Mouse (Mus musculus): ENCODE results near the gene Brf1. TPM values are rescaled to one million over a fixed set of nuclear protein-coding genes. Genes with fewer than 3 reads are reported as not detected.

Brf1 gene
- 28.3 and 28.8 TPM in 2 replicates for polyA plus RNA-seq (2015; fragmentation: Nextera tagmentation; extraction: Ambion mirVana)

GRCm38 (mm10) chr12:113000294-113001132 lies at the start of gene Brf1:
Gene Brf1 (minus strand): TSS chr12:113000704.
- 0 out of 2 replicates have a peak, but pooled peaks cover 6% of the 10 kb centered on the region for H3K27me3 ChIP-seq
- under 1% methylated on average over 96 of the region's 96 CpGs for WGBS (ENCODE audit: insufficient replicate concordance)
- H3K4me3 ChIP-seq (replicated peaks): peak within 1 kb of the TSS; percentile 95
- H3K27ac ChIP-seq: peak within 1 kb of the TSS; percentile 98
- ATAC-seq (ENCODE audit: low read depth) (peak; percentile 94), DNase-seq (peak; percentile 98)
- H3K4me2 ChIP-seq: peak within 1 kb of the TSS; percentile 94
- no peaks in the 10 kb centered on the region for H3K9me3 ChIP-seq (replicated peaks)
- peaks cover 19% of the 10 kb centered on the region for H3K36me3 ChIP-seq
- peaks cover 42% of the 10 kb centered on the region for H3K4me1 ChIP-seq (replicated peaks)
- peak within 1 kb of the TSS; percentile 95 for H3K9ac ChIP-seq

GRCm38 (mm10) chr12:113049836-113050235 lies 49.3 kb upstream of the Brf1 start:
- no peak for DNase-seq
- no peak overlapping the region for H3K4me2 ChIP-seq
- no peak for ATAC-seq (ENCODE audit: low read depth)
- H3K27me3 ChIP-seq: no peaks in the 10 kb centered on the region
- no peak overlapping the region for H3K27ac ChIP-seq
- no peaks in the 10 kb centered on the region for H3K9me3 ChIP-seq (replicated peaks)
- no peak overlapping the region for H3K9ac ChIP-seq
- no peak overlapping the region for H3K4me3 ChIP-seq (replicated peaks)
- H3K36me3 ChIP-seq: peaks cover 81% of the 10 kb centered on the region
- H3K4me1 ChIP-seq (replicated peaks): peaks cover 5% of the 10 kb centered on the region
- 70% methylated on average over 9 of the region's 9 CpGs for WGBS (ENCODE audit: insufficient replicate concordance)

- ATAC-seq (ENCODE audit: low read depth) (no peak), DNase-seq (no peak)
- WGBS (ENCODE audit: insufficient replicate concordance): 81% methylated on average over 5 of the region's 5 CpGs
- Histone ChIP-seq H3K36me3 (peaks cover 72% of the 10 kb centered on the region), H3K9ac (no peak overlapping the region), H3K4me2 (no peak overlapping the region), H3K4me3 (replicated peaks) (no peak overlapping the region), H3K27me3 (no peaks in the 10 kb centered on the region), H3K9me3 (replicated peaks) (no peaks in the 10 kb centered on the region), H3K27ac (no peak overlapping the region), H3K4me1 (replicated peaks) (peaks cover 22% of the 10 kb centered on the region)
These were observed 47.6 kb upstream of the Brf1 start for GRCm38 (mm10) chr12:113048103-113048502.

- no peak overlapping the region for H3K4me3 ChIP-seq (replicated peaks)
- no peak overlapping the region for H3K27ac ChIP-seq
- H3K9me3 ChIP-seq (replicated peaks): no peaks in the 10 kb centered on the region
- WGBS (ENCODE audit: insufficient replicate concordance): 70% methylated on average over 15 of the region's 15 CpGs
- peaks cover 34% of the 10 kb centered on the region for H3K4me1 ChIP-seq (replicated peaks)
- no peaks in the 10 kb centered on the region for H3K27me3 ChIP-seq
- H3K4me2 ChIP-seq: no peak overlapping the region
- no peak overlapping the region for H3K9ac ChIP-seq
- no peak for DNase-seq
- H3K36me3 ChIP-seq: peaks cover 60% of the 10 kb centered on the region
- no peak for ATAC-seq (ENCODE audit: low read depth)
These were observed 46.4 kb upstream of the Brf1 start for GRCm38 (mm10) chr12:113046861-113047260.

- Histone ChIP-seq H3K27me3 (no peaks in the 10 kb centered on the region), H3K4me1 (replicated peaks) (peaks cover 49% of the 10 kb centered on the region), H3K4me2 (no peak overlapping the region), H3K27ac (no peak overlapping the region), H3K36me3 (peaks cover 44% of the 10 kb centered on the region), H3K9ac (no peak overlapping the region), H3K9me3 (replicated peaks) (no peaks in the 10 kb centered on the region), H3K4me3 (replicated peaks) (no peak overlapping the region)
- WGBS (ENCODE audit: insufficient replicate concordance): 80% methylated on average over 3 of the region's 3 CpGs
- DNase-seq: no peak
- ATAC-seq (ENCODE audit: low read depth): no peak
These were observed 44.6 kb upstream of the Brf1 start for GRCm38 (mm10) chr12:113044916-113045677.

- Histone ChIP-seq H3K36me3 (peaks cover 25% of the 10 kb centered on the region), H3K4me3 (replicated peaks) (no peak overlapping the region), H3K9me3 (replicated peaks) (no peaks in the 10 kb centered on the region), H3K9ac (no peak overlapping the region), H3K4me2 (peak overlapping the region; percentile 35), H3K27me3 (no peaks in the 10 kb centered on the region), H3K27ac (peak overlapping the region; percentile 81), H3K4me1 (replicated peaks) (peaks cover 49% of the 10 kb centered on the region)
- ATAC-seq (ENCODE audit: low read depth) (peak; percentile 88), DNase-seq (peak; percentile 70)
- 32% methylated on average over 2 of the region's 2 CpGs for WGBS (ENCODE audit: insufficient replicate concordance)
These were observed 42.0 kb upstream of the Brf1 start for GRCm38 (mm10) chr12:113042543-113042942.

GRCm38 (mm10) chr12:113041481-113042439 lies 41.3 kb upstream of the Brf1 start:
- peaks cover 18% of the 10 kb centered on the region for H3K36me3 ChIP-seq
- DNase-seq (no peak), ATAC-seq (ENCODE audit: low read depth) (peak; percentile 59)
- WGBS (ENCODE audit: insufficient replicate concordance): 63% methylated on average over 15 of the region's 15 CpGs
- no peaks in the 10 kb centered on the region for H3K27me3 ChIP-seq
- H3K4me3 ChIP-seq (replicated peaks): no peak overlapping the region
- peak overlapping the region; percentile 81 for H3K27ac ChIP-seq
- peaks cover 57% of the 10 kb centered on the region for H3K4me1 ChIP-seq (replicated peaks)
- H3K9me3 ChIP-seq (replicated peaks): no peaks in the 10 kb centered on the region
- H3K4me2 ChIP-seq: no peak overlapping the region
- no peak overlapping the region; the same call in 1 of the 2 replicates for H3K9ac ChIP-seq

- peaks cover 71% of the 10 kb centered on the region for H3K4me1 ChIP-seq (replicated peaks)
These were observed 37.9 kb upstream of the Brf1 start for GRCm38 (mm10) chr12:113038414-113038813.

GRCm38 (mm10) chr12:113036996-113037395 lies 36.5 kb upstream of the Brf1 start:
- Histone ChIP-seq H3K27ac (0 out of 2 replicates have a peak overlapping the region, but pooled peaks have one; percentile 47), H3K4me1 (replicated peaks) (peaks cover 71% of the 10 kb centered on the region), H3K27me3 (no peaks in the 10 kb centered on the region), H3K4me3 (replicated peaks) (no peak overlapping the region), H3K9me3 (replicated peaks) (no peaks in the 10 kb centered on the region), H3K9ac (no peak overlapping the region), H3K36me3 (0 out of 2 replicates have a peak, but pooled peaks cover 4% of the 10 kb centered on the region), H3K4me2 (no peak overlapping the region)
- 30% methylated on average over 4 of the region's 4 CpGs for WGBS (ENCODE audit: insufficient replicate concordance)
- DNase-seq (no peak), ATAC-seq (ENCODE audit: low read depth) (peak; percentile 72)

More at GRCm38 (mm10) chr12:113038414-113038813, 37.9 kb upstream of the Brf1 start:
- 73% methylated on average over 4 of the region's 4 CpGs for whole genome bisulfite sequencing (ENCODE audit: insufficient replicate concordance)
- no peaks in the 10 kb centered on the region for H3K9me3 ChIP-seq (replicated peaks)
- no peaks in the 10 kb centered on the region for H3K27me3 ChIP-seq
- ATAC-seq (ENCODE audit: low read depth) (no peak), DNase-seq (no peak)
- H3K36me3 ChIP-seq: no peaks in the 10 kb centered on the region
- no peak overlapping the region for H3K4me2 ChIP-seq
- H3K9ac ChIP-seq: no peak overlapping the region
- no peak overlapping the region for H3K4me3 ChIP-seq (replicated peaks)
- no peak overlapping the region for H3K27ac ChIP-seq

GRCm38 (mm10) chr12:113035093-113035492 lies 34.6 kb upstream of the Brf1 start:
- H3K9me3 ChIP-seq (replicated peaks): no peaks in the 10 kb centered on the region
- H3K36me3 ChIP-seq: 0 out of 2 replicates have a peak, but pooled peaks cover 4% of the 10 kb centered on the region
- H3K27me3 ChIP-seq: no peaks in the 10 kb centered on the region
- WGBS (ENCODE audit: insufficient replicate concordance): 43% methylated on average over 2 of the region's 2 CpGs
- no peak for ATAC-seq (ENCODE audit: low read depth)
- H3K4me1 ChIP-seq (replicated peaks): peaks cover 74% of the 10 kb centered on the region
- no peak overlapping the region for H3K4me2 ChIP-seq
- H3K9ac ChIP-seq: no peak overlapping the region
- H3K4me3 ChIP-seq (replicated peaks): no peak overlapping the region
- no peak for DNase-seq
- peak overlapping the region; percentile 50 for H3K27ac ChIP-seq

All from liver, embryonic 13.5 days (tissue).